ENCODE assay signal across 8 mouse cellular contexts in the genomic region with DNA sequence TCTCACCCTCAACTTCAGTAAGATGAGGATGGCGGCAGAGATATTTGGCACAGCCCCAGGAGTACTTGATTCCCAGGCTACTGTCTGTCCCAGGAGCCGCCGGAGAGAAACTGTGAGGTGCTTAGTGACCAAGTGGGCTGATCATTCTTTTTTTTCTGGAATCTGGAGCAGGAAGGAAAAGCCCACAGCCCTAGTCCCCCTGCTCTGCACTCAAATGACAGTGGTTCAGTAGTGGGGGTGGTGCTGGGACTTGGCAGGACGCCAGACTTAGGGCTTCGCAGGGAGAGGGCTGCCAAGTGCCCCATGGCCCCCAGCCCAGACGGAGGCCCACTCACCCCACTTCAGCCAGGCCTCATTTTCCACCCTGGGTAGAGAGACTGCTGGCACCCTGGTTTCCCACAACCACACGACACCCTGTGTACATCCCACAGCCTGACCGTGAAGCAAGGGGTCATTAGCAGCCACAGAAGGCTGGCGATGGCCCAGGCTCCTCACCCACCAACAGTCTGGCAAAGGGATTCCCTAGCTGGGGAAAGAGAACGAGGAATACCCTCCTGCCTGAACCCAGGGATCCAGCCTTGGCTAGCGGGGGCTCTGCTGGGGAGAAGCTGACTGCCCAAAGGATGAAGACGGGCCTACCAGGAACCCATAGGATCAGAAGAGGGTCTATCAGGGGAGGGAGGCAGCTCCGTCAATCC. TPM values are rescaled to one million over a fixed set of nuclear protein-coding genes. Genes with fewer than 3 reads are reported as not detected.
A peak's percentile ranks its signal among the peaks of the same experiment; 100 is the strongest.
DNase-seq lines count a peak whose midpoint lies in the region; ATAC-seq and TF ChIP-seq lines count a peak whose summit lies in the region.

No protein-coding gene starts in this region.

- peaks cover 48% of the 10 kb centered on the region for H3K4me1 ChIP-seq in embryonic facial prominence, embryonic 12.5 days
- H3K4me1 ChIP-seq in hindbrain, embryonic 11.5 days (replicated peaks; ENCODE audit: control insufficient read depth, insufficient read depth, low read length) = peaks cover 14% of the 10 kb centered on the region
- H3K4me1 ChIP-seq in stomach, postnatal 0 days (replicated peaks; ENCODE audit: control insufficient read depth, insufficient read depth) = peaks cover 5% of the 10 kb centered on the region

- no peak for ATAC-seq in embryonic facial prominence, embryonic 12.5 days (ENCODE audit: insufficient number of reproducible peaks, insufficient read depth, low FRiP score, low TSS enrichment)
- ATAC-seq in hindbrain, embryonic 11.5 days (ENCODE audit: low FRiP score) = peak; percentile 30
- ATAC-seq in stomach, postnatal 0 days (ENCODE audit: low FRiP score, low TSS enrichment) = no peak

- H3K36me3 ChIP-seq in embryonic facial prominence, embryonic 12.5 days = peaks cover 30% of the 10 kb centered on the region
- H3K36me3 ChIP-seq in hindbrain, embryonic 11.5 days (ENCODE audit: control insufficient read depth, insufficient read depth, low read length) = peaks cover 6% of the 10 kb centered on the region; the same call in 1 of the 2 replicates
- no peaks in the 10 kb centered on the region for H3K36me3 ChIP-seq in macrophage (ENCODE audit: inconsistent target)
- H3K36me3 ChIP-seq in stomach, postnatal 0 days (ENCODE audit: control insufficient read depth, insufficient read depth, low read length) = no peaks in the 10 kb centered on the region; the same call in 1 of the 2 replicates

- no peaks in the 10 kb centered on the region for H3K27me3 ChIP-seq in embryonic facial prominence, embryonic 12.5 days
- no peaks in the 10 kb centered on the region for H3K27me3 ChIP-seq in hindbrain, embryonic 11.5 days (ENCODE audit: control insufficient read depth, insufficient read depth, low read length)
- H3K27me3 ChIP-seq in stomach, postnatal 0 days (ENCODE audit: control insufficient read depth, insufficient read depth, low read length) = no peaks in the 10 kb centered on the region

- WGBS in embryonic facial prominence, embryonic 12.5 days = 2% methylated on average over 13 of the region's 13 CpGs
- 4% methylated on average over 13 of the region's 13 CpGs for WGBS in hindbrain, embryonic 11.5 days
- WGBS in macrophage (ENCODE audit: missing documents) = 11% methylated on average over 13 of the region's 13 CpGs
- 1% methylated on average over 13 of the region's 13 CpGs for WGBS in stomach, postnatal 0 days

- H3K4me3 ChIP-seq in embryonic facial prominence, embryonic 12.5 days = peak overlapping the region; percentile 95
- peak overlapping the region; percentile 98 for H3K4me3 ChIP-seq in hindbrain, embryonic 11.5 days (ENCODE audit: low read depth, low read length)
- H3K4me3 ChIP-seq in macrophage (ENCODE audit: inconsistent target) = peak overlapping the region; percentile 88
- peak overlapping the region; percentile 92 for H3K4me3 ChIP-seq in stomach, postnatal 0 days (ENCODE audit: low read depth, low read length)

- peak overlapping the region; percentile 97 for H3K4me2 ChIP-seq in embryonic facial prominence, embryonic 12.5 days (replicated peaks)
- H3K4me2 ChIP-seq in hindbrain, embryonic 11.5 days (replicated peaks; ENCODE audit: low read depth, low read length) = peak overlapping the region; percentile 82
- H3K4me2 ChIP-seq in stomach, postnatal 0 days (replicated peaks; ENCODE audit: low read depth) = peak overlapping the region; percentile 71

- peak overlapping the region; percentile 84 for H3K27ac ChIP-seq in embryonic facial prominence, embryonic 12.5 days
- H3K27ac ChIP-seq in hindbrain, embryonic 11.5 days (ENCODE audit: low read depth, low read length) = peak overlapping the region; percentile 87
- peak overlapping the region; percentile 37 for H3K27ac ChIP-seq in macrophage
- peak overlapping the region; percentile 36 for H3K27ac ChIP-seq in stomach, postnatal 0 days (replicated peaks)

- TF ChIP-seq CTCF in stomach, postnatal 0 days (IDR thresholded peaks at IDR 0.05; ENCODE audit: low read depth) = no peak

- H3K9ac ChIP-seq in embryonic facial prominence, embryonic 12.5 days = peak overlapping the region; percentile 98
- peak overlapping the region; percentile 100 for H3K9ac ChIP-seq in hindbrain, embryonic 11.5 days (ENCODE audit: low read depth, low read length)
- H3K9ac ChIP-seq in stomach, postnatal 0 days (ENCODE audit: low read length) = peak overlapping the region; percentile 94

- peaks cover 56% of the 10 kb centered on the region for H3K79me2 ChIP-seq in macrophage (ENCODE audit: inconsistent target)

- no peaks in the 10 kb centered on the region for H3K9me3 ChIP-seq in embryonic facial prominence, embryonic 12.5 days
- no peaks in the 10 kb centered on the region for H3K9me3 ChIP-seq in hindbrain, embryonic 11.5 days (ENCODE audit: control insufficient read depth, low read length)
- H3K9me3 ChIP-seq in stomach, postnatal 0 days (ENCODE audit: control insufficient read depth, low read length) = no peaks in the 10 kb centered on the region

- TF ChIP-seq EP300 in stomach, postnatal 0 days (optimal IDR thresholded peaks at IDR 0.05) = no peak

- DNase-seq in heart, adult 18-20 months = peak; percentile 33 to 42
- DNase-seq in heart, adult 8-10 months (ENCODE audit: low spot score) = no peak
- peak; percentile 49 for DNase-seq in adrenal gland, adult 8-10 months
- DNase-seq in hindbrain, embryonic 11.5 days (ENCODE audit: low spot score) = peak; percentile 63
- peak; percentile 68 to 69 for DNase-seq in layer of hippocampus, postnatal 36 days
- DNase-seq in stomach, postnatal 0 days (ENCODE audit: low spot score) = no peak

RNA-seq across cellular contexts. Expression of a gene that starts 0.9 kb away (rescaled TPM):
- total RNA-seq in heart, adult 18-20 months (2021) = 1 to 10 TPM; 7.6 to 7.7 TPM
- total RNA-seq in heart, adult 8-10 months (2022) = 10 to 100 TPM in 2 of 4 experiments, 1 to 10 TPM in 2; 8.8 to 11.5 (median 9.9) TPM
- 100 to 1,000 TPM in 1 of 4 experiments, 10 to 100 TPM in 3; 49.8 to 100 (median 77.4) TPM for total RNA-seq in adrenal gland, adult 8-10 months (2022)
- polyA plus RNA-seq in embryonic facial prominence, embryonic 12.5 days (2016; fragmentation: Nextera tagmentation; extraction: Ambion mirVana) = 60.6 and 62.6 TPM in 2 replicates
- polyA plus RNA-seq in hindbrain, embryonic 11.5 days (2014; fragmentation: Nextera tagmentation; extraction: Ambion mirVana) = 52.9 and 53.1 TPM in 2 replicates
- total RNA-seq in layer of hippocampus, postnatal 36 days (2021) = 100 to 1,000 TPM; 191 to 221 TPM
- 100 to 1,000 TPM in 5 of 26 experiments, 10 to 100 TPM in 21; 14.6 to 140 (median 53.0) TPM for total RNA-seq in macrophage (2018; cell fraction: chromatin; rRNA removed)
- total RNA-seq in macrophage (2018; cell fraction: cytosol; rRNA removed) = 100 to 1,000 TPM in 7 of 26 experiments, 10 to 100 TPM in 19; 44.2 to 125 (median 76.8) TPM
- total RNA-seq in macrophage (2018; cell fraction: nucleus; rRNA removed) = 100 to 1,000 TPM in 8 of 26 experiments, 10 to 100 TPM in 18; 43.1 to 131 (median 86.6) TPM
- polyA plus RNA-seq in macrophage (2018) = 40.4 to 80.7 TPM (median 48.0 TPM) in 3 replicates
- 8.5 and 9.6 TPM in 2 replicates for polyA plus RNA-seq in stomach, postnatal 0 days (2015; fragmentation: Nextera tagmentation; extraction: Ambion mirVana)

RNA-seq across cellular contexts. Expression of a gene that starts 40.9 kb away (rescaled TPM):
- 1 to 10 TPM; 6.7 to 9.9 TPM for total RNA-seq in heart, adult 18-20 months (2021)
- 1 to 10 TPM; 6.0 to 8.3 (median 6.9) TPM for total RNA-seq in heart, adult 8-10 months (2022)
- total RNA-seq in adrenal gland, adult 8-10 months (2022) = 10 to 100 TPM; 11.6 to 18.9 (median 17.2) TPM
- 14.0 and 14.2 TPM in 2 replicates for polyA plus RNA-seq in embryonic facial prominence, embryonic 12.5 days (2016; fragmentation: Nextera tagmentation; extraction: Ambion mirVana)
- 34.1 and 38.8 TPM in 2 replicates for polyA plus RNA-seq in hindbrain, embryonic 11.5 days (2014; fragmentation: Nextera tagmentation; extraction: Ambion mirVana)
- total RNA-seq in layer of hippocampus, postnatal 36 days (2021) = 10 to 100 TPM; 20.3 to 30.8 TPM
- 100 to 1,000 TPM in 1 of 26 experiments, 10 to 100 TPM in 24, 1 to 10 TPM in 1; 8.4 to 105 (median 42.7) TPM for total RNA-seq in macrophage (2018; cell fraction: chromatin; rRNA removed)
- total RNA-seq in macrophage (2018; cell fraction: cytosol; rRNA removed) = 10 to 100 TPM; 24.5 to 80.6 (median 54.7) TPM
- 100 to 1,000 TPM in 2 of 26 experiments, 10 to 100 TPM in 24; 14.8 to 111 (median 57.4) TPM for total RNA-seq in macrophage (2018; cell fraction: nucleus; rRNA removed)
- polyA plus RNA-seq in macrophage (2018) = 33.7 to 75.9 TPM (median 52.2 TPM) in 3 replicates
- polyA plus RNA-seq in stomach, postnatal 0 days (2015; fragmentation: Nextera tagmentation; extraction: Ambion mirVana) = 11.1 and 11.4 TPM in 2 replicates

RNA-seq across cellular contexts. Expression of a gene that starts 54.2 kb away (rescaled TPM):
- total RNA-seq in heart, adult 18-20 months (2021) = 1 to 10 TPM; 4.0 to 5.3 TPM
- 1 to 10 TPM; 4.5 to 7.8 (median 5.6) TPM for total RNA-seq in heart, adult 8-10 months (2022)
- 10 to 100 TPM; 21.0 to 45.5 (median 36.7) TPM for total RNA-seq in adrenal gland, adult 8-10 months (2022)
- 25.9 and 29.7 TPM in 2 replicates for polyA plus RNA-seq in embryonic facial prominence, embryonic 12.5 days (2016; fragmentation: Nextera tagmentation; extraction: Ambion mirVana)
- 15.1 and 16.8 TPM in 2 replicates for polyA plus RNA-seq in hindbrain, embryonic 11.5 days (2014; fragmentation: Nextera tagmentation; extraction: Ambion mirVana)
- 10 to 100 TPM; 48.7 to 66.2 TPM for total RNA-seq in layer of hippocampus, postnatal 36 days (2021)
- total RNA-seq in macrophage (2018; cell fraction: chromatin; rRNA removed) = 100 to 1,000 TPM in 9 of 26 experiments, 10 to 100 TPM in 16, 1 to 10 TPM in 1; 9.7 to 159 (median 85.7) TPM
- total RNA-seq in macrophage (2018; cell fraction: cytosol; rRNA removed) = 10 to 100 TPM in 23 of 26 experiments, 1 to 10 TPM in 3; 9.0 to 19.4 (median 14.4) TPM
- total RNA-seq in macrophage (2018; cell fraction: nucleus; rRNA removed) = 10 to 100 TPM in 22 of 26 experiments, 1 to 10 TPM in 4; 6.2 to 80.3 (median 37.4) TPM
- polyA plus RNA-seq in macrophage (2018) = 11.4 to 17.2 TPM (median 12.2 TPM) in 3 replicates
- 5.6 and 6.0 TPM in 2 replicates for polyA plus RNA-seq in stomach, postnatal 0 days (2015; fragmentation: Nextera tagmentation; extraction: Ambion mirVana)

RNA-seq across cellular contexts. Expression of a gene that starts 56.8 kb away (rescaled TPM):
- total RNA-seq in heart, adult 18-20 months (2021) = 1 to 10 TPM; 6.4 to 7.8 TPM
- 1 to 10 TPM; 6.7 to 8.2 (median 7.8) TPM for total RNA-seq in heart, adult 8-10 months (2022)
- total RNA-seq in adrenal gland, adult 8-10 months (2022) = 10 to 100 TPM; 22.0 to 24.8 (median 22.9) TPM
- 23.8 and 24.5 TPM in 2 replicates for polyA plus RNA-seq in embryonic facial prominence, embryonic 12.5 days (2016; fragmentation: Nextera tagmentation; extraction: Ambion mirVana)
- 8.8 and 9.6 TPM in 2 replicates for polyA plus RNA-seq in hindbrain, embryonic 11.5 days (2014; fragmentation: Nextera tagmentation; extraction: Ambion mirVana)
- 10 to 100 TPM; 19.5 to 21.0 TPM for total RNA-seq in layer of hippocampus, postnatal 36 days (2021)
- total RNA-seq in macrophage (2018; cell fraction: chromatin; rRNA removed) = 10 to 100 TPM in 17 of 26 experiments, 1 to 10 TPM in 9; 3.5 to 33.9 (median 16.1) TPM
- 10 to 100 TPM in 15 of 26 experiments, 1 to 10 TPM in 11; 3.5 to 13.9 (median 10.4) TPM for total RNA-seq in macrophage (2018; cell fraction: cytosol; rRNA removed)
- 10 to 100 TPM in 15 of 26 experiments, 1 to 10 TPM in 11; 5.1 to 27.5 (median 13.2) TPM for total RNA-seq in macrophage (2018; cell fraction: nucleus; rRNA removed)
- polyA plus RNA-seq in macrophage (2018) = 5.1 to 13.0 TPM (median 10.3 TPM) in 3 replicates
- 8.2 and 8.5 TPM in 2 replicates for polyA plus RNA-seq in stomach, postnatal 0 days (2015; fragmentation: Nextera tagmentation; extraction: Ambion mirVana)

Comparison
In these comparisons a context has a peak if more than half of its experiments do, and no peak if none do; other contexts are left out.
1. DNase-seq: peak in heart, adult 18-20 months (2 of 2), adrenal gland, adult 8-10 months (single experiment), hindbrain, embryonic 11.5 days (single experiment) and layer of hippocampus, postnatal 36 days (2 of 2); none in heart, adult 8-10 months (single experiment) and stomach, postnatal 0 days (single experiment).
2. H3K27ac ChIP-seq: peak in every context shown above with its lines; median percentile 87 in hindbrain, embryonic 11.5 days; 84 in embryonic facial prominence, embryonic 12.5 days; 37 in macrophage; 36 in stomach, postnatal 0 days.
3. RNA of a gene that starts 0.9 kb away (total RNA-seq): 191 to 221 TPM in layer of hippocampus, postnatal 36 days and 49.8 to 100 TPM in adrenal gland, adult 8-10 months; 8.8 to 11.5 TPM in heart, adult 8-10 months and 7.6 to 7.7 TPM in heart, adult 18-20 months; every median in the first group is over 4 times any median in the second.
4. Peak in every context shown above with its lines, with median percentiles within 50 percentile points of each other: H3K4me2 ChIP-seq, H3K4me3 ChIP-seq and H3K9ac ChIP-seq.